Mouse (Mus musculus): ENCODE measurements around the gene Plekhj1.

Gene Plekhj1

GRCm38 (mm10) chr10:80805925-80806324 is 7.5 kb upstream of the Plekhj1 start:
- ATAC-seq (ENCODE audit: low TSS enrichment), result peak; percentile 35; the same call in 1 of the 2 replicates

DNA sequence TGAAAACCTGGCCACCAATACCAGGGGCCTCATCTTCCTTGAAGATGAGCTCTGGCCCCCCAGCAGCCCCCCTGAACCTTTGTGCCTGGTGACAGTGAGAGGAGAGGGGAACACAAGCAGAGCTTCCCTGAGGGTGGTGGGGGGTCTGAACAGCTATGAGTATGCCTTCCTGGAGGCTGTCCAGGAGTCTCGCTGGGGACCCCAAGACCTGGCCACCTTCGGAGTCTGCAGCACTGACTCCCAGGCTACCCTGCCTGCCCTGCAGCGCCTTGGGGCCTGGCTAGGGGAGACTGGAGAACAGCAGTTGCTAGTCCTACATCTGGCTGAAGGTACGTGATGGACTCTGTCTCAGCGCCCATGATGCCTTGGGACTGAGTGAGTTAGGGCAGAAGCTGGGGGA is 6.9 kb upstream of the Plekhj1 start:
- ATAC-seq (ENCODE audit: low TSS enrichment), result no peak

DNA sequence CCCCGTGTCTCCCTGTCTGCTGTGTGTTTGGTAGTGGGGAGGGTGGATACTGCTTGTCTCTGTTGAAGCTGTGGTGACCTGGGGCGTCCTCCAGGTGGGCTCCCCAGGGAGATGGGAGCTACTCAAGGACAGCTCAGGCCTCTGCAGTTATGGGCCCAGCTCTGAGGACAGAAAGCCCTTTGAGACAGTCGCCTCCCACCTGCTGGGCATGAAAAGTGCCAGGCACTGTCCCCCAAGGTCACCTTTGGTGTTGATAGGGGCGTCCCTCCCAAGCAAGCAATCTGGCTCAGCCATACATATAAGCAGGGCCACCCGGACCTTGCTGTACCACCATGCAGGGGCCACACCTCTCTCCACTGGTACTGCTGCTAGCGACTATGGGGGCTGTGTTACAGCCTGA is 6.5 kb upstream of the Plekhj1 start, which contains the start of gene Amh:
Gene Amh (plus strand): TSS at position 328 of the 400 bp plus-strand sequence.
- no peak for ATAC-seq (ENCODE audit: low TSS enrichment)

DNA sequence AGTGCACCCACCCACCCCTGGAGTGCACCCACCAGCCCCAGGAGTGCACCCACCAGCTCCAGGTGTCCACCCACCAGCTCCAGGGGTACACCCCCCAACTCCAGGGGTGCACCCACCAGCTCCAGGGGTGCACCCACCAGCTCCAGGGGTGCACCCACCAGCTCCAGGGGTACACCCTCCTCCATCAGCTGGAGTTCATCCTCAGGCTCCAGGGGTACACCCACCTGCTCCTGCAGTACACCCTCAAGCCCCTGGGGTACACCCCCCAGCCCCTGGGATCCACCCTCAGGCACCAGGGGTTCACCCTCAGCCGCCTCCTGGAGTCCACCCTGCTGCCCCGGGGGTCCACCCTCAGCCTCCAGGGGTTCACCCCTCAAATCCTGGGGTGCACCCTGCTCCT is 5.9 kb upstream of the Plekhj1 start:
- no peak for ATAC-seq (ENCODE audit: low TSS enrichment)

DNA sequence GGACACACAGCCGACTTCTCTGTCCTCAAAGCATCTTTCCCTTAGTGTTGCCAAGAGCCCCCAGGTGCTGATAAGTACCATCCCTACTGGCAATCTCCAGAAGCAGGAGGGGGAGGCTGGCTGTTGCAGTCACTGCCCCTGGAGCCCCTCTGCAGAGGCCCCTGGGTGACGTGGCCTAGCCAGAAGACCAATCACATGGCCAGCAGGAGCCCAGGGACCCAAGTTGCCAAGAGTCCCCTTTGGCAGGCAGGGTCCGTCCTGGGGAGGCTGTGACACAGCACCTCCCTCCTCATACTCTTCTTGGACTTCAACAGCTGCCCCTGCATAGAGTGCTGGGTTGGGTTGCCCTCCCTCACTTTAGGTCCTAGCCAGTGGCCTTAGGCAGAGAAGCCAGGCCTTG is 4.6 kb upstream of the Plekhj1 start:
- no peak for ATAC-seq (ENCODE audit: low TSS enrichment)

GRCm38 (mm10) chr10:80802204-80802912 is 3.9 kb upstream of the Plekhj1 start:
- no peak for ATAC-seq (ENCODE audit: low TSS enrichment)

GRCm38 (mm10) chr10:80799070-80799566 is 692 bp upstream of the Plekhj1 start:
- no peak for ATAC-seq (ENCODE audit: low TSS enrichment)

GRCm38 (mm10) chr10:80797186-80798149 is 958 bp downstream of the Plekhj1 start:
- ATAC-seq (ENCODE audit: low TSS enrichment), result peak; percentile 28

- ATAC-seq (ENCODE audit: low TSS enrichment), result no peak
Measured at GRCm38 (mm10) chr10:80796307-80796848, 2.0 kb downstream of the Plekhj1 start.

GRCm38 (mm10) chr10:80794750-80795149 is 3.7 kb downstream of the Plekhj1 start:
- no peak for ATAC-seq (ENCODE audit: low TSS enrichment)

DNA sequence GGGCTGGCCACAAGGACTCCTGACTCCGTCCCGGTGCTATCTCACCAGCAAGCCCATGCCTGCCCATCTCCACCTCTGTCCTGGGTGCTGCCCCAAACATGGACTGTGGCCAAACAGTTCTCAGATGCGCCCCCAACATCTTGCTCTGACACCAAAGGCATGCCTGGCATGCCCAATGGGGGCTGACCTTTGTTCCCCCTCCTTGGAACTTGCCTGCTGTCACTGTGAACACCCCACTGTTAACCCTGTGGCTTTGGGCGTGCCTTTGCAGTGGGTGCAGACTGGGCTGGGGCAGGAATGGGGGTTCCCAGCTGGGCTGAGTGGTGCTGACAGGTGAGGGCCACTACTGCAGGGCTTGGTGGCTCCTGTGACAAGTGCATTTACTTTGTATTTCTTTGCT is 4.6 kb downstream of the Plekhj1 start:
- ATAC-seq (ENCODE audit: low TSS enrichment), result no peak

- no peak for ATAC-seq (ENCODE audit: low TSS enrichment)
Measured at GRCm38 (mm10) chr10:80793033-80793784, 5.2 kb downstream of the Plekhj1 start.

DNA sequence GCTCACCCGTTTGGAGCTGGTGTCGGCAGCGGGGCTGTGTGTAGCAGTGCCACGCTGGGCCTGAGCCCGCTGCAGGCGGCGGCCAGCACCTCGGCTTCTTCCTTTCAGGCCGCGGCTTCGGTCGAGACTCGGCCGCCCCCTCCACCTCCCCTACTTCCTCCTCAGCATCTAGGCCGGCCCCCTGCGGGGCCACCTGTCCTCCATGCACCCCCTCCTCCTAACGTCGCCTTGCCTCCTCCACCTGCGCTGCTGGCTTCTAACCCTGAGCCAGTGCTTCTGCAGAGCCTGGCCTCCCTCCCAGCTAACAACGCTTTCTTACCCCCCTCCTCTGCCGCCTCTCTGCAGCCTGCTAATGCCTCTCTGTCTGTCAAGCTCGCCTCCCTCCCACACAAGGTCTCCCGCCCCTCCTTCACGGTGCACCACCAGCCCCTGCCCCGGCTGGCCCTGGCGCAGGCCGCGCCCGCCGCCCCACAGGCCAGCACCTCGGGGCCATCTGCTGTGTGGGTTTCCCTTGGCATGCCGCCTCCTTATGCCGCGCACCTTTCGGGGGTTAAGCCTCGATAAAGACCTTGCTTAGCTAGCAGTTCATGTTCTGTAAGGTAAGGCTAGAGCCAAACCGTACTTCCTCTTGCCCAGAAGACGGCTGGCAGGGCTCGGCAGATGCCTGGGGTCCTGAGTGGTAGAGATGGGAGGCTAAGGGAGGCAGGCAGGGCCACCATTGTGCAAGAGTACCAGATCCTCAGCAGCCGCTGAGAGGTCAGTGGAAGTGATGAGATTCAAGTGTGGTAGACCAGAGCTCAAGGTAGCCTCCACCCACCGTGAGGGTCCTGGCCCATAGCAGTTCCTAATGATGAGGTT is 6.0 kb downstream of the Plekhj1 start:
- peak; percentile 36; the same call in 1 of the 2 replicates for ATAC-seq (ENCODE audit: low TSS enrichment)

- ATAC-seq (ENCODE audit: low TSS enrichment), result peak; percentile 28; the same call in 1 of the 2 replicates
Measured at GRCm38 (mm10) chr10:80791476-80792174, 6.8 kb downstream of the Plekhj1 start.

DNA sequence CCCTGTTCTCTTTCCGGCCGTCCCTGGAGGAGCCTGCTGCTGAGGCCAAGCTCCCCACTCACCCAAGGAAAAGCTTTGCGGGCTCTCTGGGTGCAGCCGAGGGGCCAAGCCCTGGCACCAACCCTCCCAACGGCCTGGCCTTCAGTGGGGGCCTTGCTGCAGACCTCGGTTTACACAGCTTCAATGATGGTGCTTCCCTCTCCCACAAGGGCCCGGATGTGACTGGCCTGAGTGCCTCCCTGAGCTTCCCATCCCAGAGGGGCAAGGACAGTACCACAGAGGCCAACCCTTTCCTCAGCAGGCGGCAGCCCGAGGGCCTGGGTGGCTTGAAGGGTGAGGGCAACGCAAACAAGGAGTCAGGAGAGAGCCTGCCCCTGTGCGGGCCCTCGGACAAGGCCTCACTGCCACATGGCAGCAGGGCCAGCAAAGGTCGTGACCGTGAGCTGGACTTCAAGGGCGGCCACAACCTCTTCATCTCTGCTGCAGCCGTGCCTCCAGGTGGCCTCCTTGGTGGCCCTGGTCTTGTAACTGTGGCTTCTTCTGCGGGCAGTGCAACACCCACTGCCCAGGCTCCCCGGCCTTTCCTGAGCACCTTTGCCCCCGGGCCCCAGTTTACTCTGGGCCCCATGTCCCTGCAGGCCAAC is 7.5 kb downstream of the Plekhj1 start:
- ATAC-seq (ENCODE audit: low TSS enrichment), result no peak

- no peak for ATAC-seq (ENCODE audit: low TSS enrichment)
Measured at GRCm38 (mm10) chr10:80787517-80787916, 10.9 kb downstream of the Plekhj1 start.

DNA sequence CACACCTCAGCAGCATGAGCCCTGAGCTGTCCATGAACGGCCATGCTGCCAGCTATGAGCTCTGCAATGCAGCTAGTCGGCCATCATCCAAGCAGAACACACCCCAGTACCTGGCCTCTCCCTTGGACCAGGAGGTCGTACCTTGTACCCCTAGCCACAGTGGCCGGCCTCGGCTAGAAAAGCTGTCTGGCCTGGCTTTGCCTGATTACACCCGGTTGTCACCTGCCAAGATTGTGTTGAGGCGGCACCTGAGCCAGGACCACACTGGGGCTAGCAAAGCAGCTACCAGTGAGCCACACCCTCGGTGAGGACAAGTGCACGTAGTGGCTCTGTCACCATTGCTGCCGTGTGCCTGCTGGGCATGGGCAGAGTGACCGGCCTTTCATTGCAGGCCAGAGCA is 12.5 kb downstream of the Plekhj1 start:
- no peak for ATAC-seq (ENCODE audit: low TSS enrichment)

- peak; percentile 38 for ATAC-seq (ENCODE audit: low TSS enrichment)
Measured at GRCm38 (mm10) chr10:80784871-80785270, 13.6 kb downstream of the Plekhj1 start.

DNA sequence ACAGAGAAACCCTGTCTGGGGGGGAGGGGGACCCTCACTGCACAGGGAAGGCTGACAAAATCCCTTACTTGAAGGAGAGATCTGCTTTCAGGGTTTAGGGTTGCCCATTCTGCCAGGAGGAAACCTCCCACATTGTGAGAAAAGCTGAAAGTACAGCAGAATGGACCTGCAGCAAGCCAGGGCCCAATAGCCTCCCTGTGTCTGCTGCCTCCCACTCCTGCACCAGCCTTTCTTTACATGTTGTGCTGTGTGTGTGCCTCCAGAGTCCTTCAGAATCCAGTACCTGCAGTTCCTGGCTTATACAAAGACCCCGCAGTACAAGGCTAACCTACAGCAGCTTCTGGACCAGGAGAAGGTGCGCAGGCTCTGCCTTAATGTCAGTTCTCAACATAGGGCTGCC is 14.1 kb downstream of the Plekhj1 start:
- ATAC-seq (ENCODE audit: low TSS enrichment), result peak; percentile 69
